Mouse (Mus musculus) heart, postnatal 0 days (tissue): ENCODE measurements around the gene Klhdc8b.

ENCODE experiments used
- CTCF ChIP-seq: IDR thresholded peaks from 2 replicates; pipeline ENCODE4 v1.5.1; 2016; ENCODE audit warnings: antibody characterized with exemption, control low read depth, low read depth
- EP300 ChIP-seq: IDR thresholded peaks from 2 replicates; pipeline ENCODE4 v1.6.1; 2016; ENCODE audit warnings: antibody characterized with exemption, low read depth

DNA sequence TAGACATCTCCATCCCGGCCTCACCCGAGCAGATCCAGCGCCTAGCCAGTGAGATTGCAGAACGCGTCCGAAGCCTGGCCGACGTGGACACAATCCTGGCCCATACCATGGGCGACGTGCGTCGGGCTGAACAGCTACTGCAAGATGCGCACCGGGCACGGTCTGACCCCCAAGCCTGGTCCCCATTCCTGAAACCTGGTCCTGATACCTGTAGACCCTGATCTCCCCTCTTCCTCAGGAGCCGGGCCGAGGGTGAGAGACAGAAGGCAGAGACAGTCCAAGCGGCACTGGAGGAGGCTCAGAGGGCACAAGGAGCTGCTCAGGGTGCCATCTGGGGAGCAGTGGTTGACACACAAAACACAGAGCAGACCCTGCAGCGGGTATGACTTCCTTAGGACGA lies 27.8 kb upstream of the Klhdc8b start:
- TF ChIP-seq CTCF = no peak
- no peak for TF ChIP-seq EP300
